Mouse (Mus musculus) olfactory bulb, adult 2 months (tissue): ENCODE data around the gene Fam172a.

Experiments
- CTCF ChIP-seq: fragments of 200-500 bp; IDR thresholded peaks from 2 replicates; pipeline ENCODE4 v1.5.1; 2012; ENCODE audit warnings: low read depth, mild to moderate bottlenecking, low read length, moderate library complexity; ENCODE audit not compliant: insufficient read depth
- POLR2A ChIP-seq: fragments of 200-500 bp; IDR thresholded peaks from 2 replicates; pipeline ENCODE4 v1.6.1; 2012; ENCODE audit warnings: mild to moderate bottlenecking, low read depth, low read length, moderate library complexity; ENCODE audit not compliant: insufficient read depth

- TF ChIP-seq CTCF (no peak), POLR2A (no peak)
Observed at GRCm38 (mm10) chr13:77900843-77901242, 199.0 kb downstream of the Fam172a start.
